Mouse (Mus musculus): ENCODE measurements around the gene Dhcr24. TPM values are rescaled to one million over a fixed set of nuclear protein-coding genes. Genes with fewer than 3 reads are reported as not detected.

Gene Dhcr24
- polyA plus RNA-seq, 1 experiment from 2014 or later = 3.9 TPM

DNA sequence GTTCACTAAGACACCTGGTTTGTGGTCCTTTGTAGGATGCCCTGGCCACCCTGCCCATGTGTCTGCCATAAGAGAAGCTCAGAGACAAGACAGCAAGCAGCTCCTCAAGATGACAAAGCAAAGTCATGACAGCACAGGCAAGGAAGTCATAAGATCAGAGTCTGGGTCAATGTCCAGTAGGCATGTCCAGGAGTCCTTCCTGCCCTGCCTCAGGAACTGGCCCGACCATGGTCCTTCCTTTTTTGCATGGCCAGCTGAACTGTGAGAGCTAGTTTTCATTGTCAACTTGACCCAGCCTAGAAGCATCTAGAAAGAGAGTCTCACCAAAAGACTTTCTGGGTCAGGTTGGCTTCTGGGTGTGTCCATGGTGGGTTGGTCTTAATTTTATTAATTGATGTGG, 47.1 kb downstream of the Dhcr24 start:
- 83% methylated on average over 1 of the region's 1 CpGs for WGBS
- no peak overlapping the region for H3K27ac ChIP-seq (ENCODE audit: poor library complexity, severe bottlenecking)
- H3K27me3 ChIP-seq (replicated peaks) = no peaks in the 10 kb centered on the region; the same call in 1 of the 2 replicates
- 0 out of 2 replicates have a peak, but pooled peaks cover 3% of the 10 kb centered on the region for H3K9me3 ChIP-seq (replicated peaks)
- no peak overlapping the region for H3K9ac ChIP-seq
- 0 out of 2 replicates have a peak, but pooled peaks cover 3% of the 10 kb centered on the region for H3K4me1 ChIP-seq (replicated peaks)
- H3K36me3 ChIP-seq = no peaks in the 10 kb centered on the region
- no peak overlapping the region for H3K4me3 ChIP-seq
- ATAC-seq (ENCODE audit: insufficient number of reproducible peaks, low FRiP score) = no peak
- no peak overlapping the region for H3K4me2 ChIP-seq

DNA sequence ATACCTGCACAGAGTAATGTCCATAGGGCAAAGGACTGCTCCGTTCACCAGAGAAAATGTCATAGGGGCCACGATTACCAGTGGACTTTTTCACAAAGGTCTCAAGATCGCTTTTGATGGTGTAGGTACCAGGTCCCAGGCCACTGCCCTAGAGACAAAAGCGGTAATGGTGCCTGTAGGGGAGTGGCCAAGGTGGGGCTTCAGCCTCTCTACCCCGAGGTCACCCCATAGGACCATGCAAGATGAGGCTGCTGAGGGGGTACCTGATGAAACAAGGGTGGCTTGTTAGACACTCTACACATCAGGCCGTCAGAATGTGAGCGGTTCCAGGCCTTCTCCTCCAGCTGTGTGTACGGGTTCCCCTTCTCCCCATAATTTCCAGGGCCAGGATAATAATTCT, 52.3 kb downstream of the Dhcr24 start:
- peaks cover 11% of the 10 kb centered on the region for H3K4me1 ChIP-seq (replicated peaks)
- H3K36me3 ChIP-seq = no peaks in the 10 kb centered on the region
- H3K4me3 ChIP-seq = no peak overlapping the region
- ATAC-seq (ENCODE audit: insufficient number of reproducible peaks, low FRiP score) = peak; percentile 76
- H3K27me3 ChIP-seq (replicated peaks) = peaks cover 34% of the 10 kb centered on the region
- 0 out of 2 replicates have a peak, but pooled peaks cover 3% of the 10 kb centered on the region for H3K9me3 ChIP-seq (replicated peaks)
- H3K9ac ChIP-seq = no peak overlapping the region
- no peak overlapping the region for H3K27ac ChIP-seq (ENCODE audit: poor library complexity, severe bottlenecking)
- 70% methylated on average over 8 of the region's 8 CpGs for WGBS
- no peak overlapping the region for H3K4me2 ChIP-seq

DNA sequence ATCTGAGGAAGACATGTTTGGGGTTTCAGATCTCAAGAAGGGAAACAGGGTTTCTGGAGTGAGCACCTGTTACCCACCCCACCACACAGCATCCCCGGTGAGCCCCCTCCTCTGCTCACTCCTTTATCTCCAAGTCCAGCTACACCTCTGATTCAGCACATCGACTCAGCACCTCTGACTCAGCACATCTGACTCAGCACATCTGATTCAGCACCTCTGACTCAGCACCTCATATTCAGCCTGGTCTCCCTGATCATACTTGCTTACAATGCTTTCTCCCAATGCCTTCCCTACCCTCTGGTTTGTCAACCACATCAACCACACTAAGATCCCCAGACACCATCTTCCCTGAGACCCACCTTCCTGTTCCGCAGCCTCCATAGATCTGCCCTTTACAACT, 52.7 kb downstream of the Dhcr24 start:
- peak; percentile 85 for ATAC-seq (ENCODE audit: insufficient number of reproducible peaks, low FRiP score)
- peak overlapping the region; percentile 69 for H3K27ac ChIP-seq (ENCODE audit: poor library complexity, severe bottlenecking)
- H3K9ac ChIP-seq = no peak overlapping the region
- 0 out of 2 replicates have a peak, but pooled peaks cover 3% of the 10 kb centered on the region for H3K9me3 ChIP-seq (replicated peaks)
- WGBS = 56% methylated on average over 3 of the region's 3 CpGs
- peaks cover 34% of the 10 kb centered on the region for H3K27me3 ChIP-seq (replicated peaks)
- no peaks in the 10 kb centered on the region for H3K36me3 ChIP-seq
- 0 out of 2 replicates have a peak overlapping the region, but pooled peaks have one; percentile 3 for H3K4me2 ChIP-seq
- H3K4me3 ChIP-seq = no peak overlapping the region
- H3K4me1 ChIP-seq (replicated peaks) = peaks cover 11% of the 10 kb centered on the region

DNA sequence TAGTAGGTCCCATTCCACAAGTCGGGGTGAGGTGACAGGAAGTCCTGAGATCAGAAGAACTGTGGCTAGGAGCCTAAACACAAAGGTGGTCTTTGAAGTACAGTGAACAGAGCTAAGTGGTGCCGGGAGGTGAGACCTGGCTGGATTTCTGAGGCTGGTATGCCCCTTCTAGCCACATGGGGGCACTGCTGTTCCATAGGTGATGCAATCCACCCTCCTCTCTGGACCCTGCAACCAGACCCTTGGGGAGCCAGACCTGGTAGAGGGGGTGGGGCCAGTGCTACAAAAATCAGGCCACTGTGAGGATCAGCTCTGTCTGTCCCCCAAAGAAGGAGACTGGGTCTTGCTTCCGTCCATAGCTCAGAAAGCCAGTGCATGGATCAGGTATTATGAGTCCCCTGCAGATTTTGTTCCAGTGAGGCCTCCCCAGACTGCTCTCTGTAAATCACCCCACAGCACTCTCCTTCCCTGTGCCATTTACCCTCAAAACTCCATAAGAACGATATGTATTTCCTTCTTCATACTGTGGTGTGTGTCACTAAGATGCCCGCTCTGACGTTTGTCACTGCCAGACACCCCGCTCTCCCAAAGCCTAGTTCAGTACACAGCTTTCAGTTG, 53.5 kb downstream of the Dhcr24 start:
- Histone ChIP-seq H3K4me2 (0 out of 2 replicates have a peak overlapping the region, but pooled peaks have one; percentile 3), H3K27ac (ENCODE audit: poor library complexity, severe bottlenecking) (peak overlapping the region; percentile 69), H3K36me3 (no peaks in the 10 kb centered on the region), H3K4me1 (replicated peaks) (peaks cover 11% of the 10 kb centered on the region), H3K9ac (no peak overlapping the region), H3K27me3 (replicated peaks) (peaks cover 37% of the 10 kb centered on the region), H3K9me3 (replicated peaks) (0 out of 2 replicates have a peak, but pooled peaks cover 2% of the 10 kb centered on the region), H3K4me3 (no peak overlapping the region)
- ATAC-seq (ENCODE audit: insufficient number of reproducible peaks, low FRiP score) = peak; percentile 64
- WGBS = 41% methylated on average over 7 of the region's 7 CpGs

DNA sequence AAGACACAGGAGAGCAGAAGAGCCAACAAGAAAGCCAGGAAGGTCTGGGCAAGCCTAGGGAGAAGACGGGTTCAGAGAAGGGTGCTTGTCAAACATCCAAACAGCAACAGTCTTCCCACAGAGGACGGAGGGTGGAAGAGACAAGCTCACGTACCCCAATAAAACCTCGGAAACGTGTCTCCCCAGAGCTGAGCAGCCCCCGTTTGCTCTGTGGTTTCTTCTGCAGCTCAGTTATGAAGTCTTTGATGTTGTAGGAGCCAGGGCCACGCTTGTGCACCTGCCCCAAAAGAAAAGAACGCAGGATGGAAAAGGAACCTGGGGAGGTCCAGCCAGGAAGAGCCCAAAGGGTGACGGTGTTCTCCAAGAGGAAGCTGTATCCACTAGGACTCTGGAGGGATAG, 54.0 kb downstream of the Dhcr24 start:
- H3K27me3 ChIP-seq (replicated peaks) = peaks cover 41% of the 10 kb centered on the region
- no peak overlapping the region for H3K4me2 ChIP-seq
- no peak for ATAC-seq (ENCODE audit: insufficient number of reproducible peaks, low FRiP score)
- H3K9ac ChIP-seq = no peak overlapping the region
- H3K27ac ChIP-seq (ENCODE audit: poor library complexity, severe bottlenecking) = no peak overlapping the region
- H3K9me3 ChIP-seq (replicated peaks) = no peaks in the 10 kb centered on the region
- H3K4me1 ChIP-seq (replicated peaks) = peaks cover 11% of the 10 kb centered on the region
- no peak overlapping the region for H3K4me3 ChIP-seq
- 75% methylated on average over 9 of the region's 9 CpGs for WGBS
- no peaks in the 10 kb centered on the region for H3K36me3 ChIP-seq

DNA sequence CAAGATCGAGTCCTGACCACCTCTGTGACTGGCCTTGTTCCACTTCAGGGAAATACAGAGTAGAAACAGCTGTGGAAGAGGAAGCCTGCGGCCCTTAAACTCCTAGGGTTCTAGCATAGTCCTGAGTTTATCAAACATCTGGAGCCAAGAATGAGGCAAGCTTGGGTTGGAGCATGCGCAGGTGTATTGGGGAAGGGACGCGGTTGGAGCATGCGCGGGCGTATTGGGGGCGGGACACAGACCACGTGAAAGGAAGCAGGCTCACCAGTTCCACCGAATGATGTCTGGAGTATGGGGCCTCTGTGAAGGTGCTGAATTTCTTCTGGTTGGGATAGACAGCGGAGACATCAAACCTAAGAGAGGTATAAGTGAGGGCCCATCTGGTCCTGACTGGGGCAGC, 54.8 kb downstream of the Dhcr24 start:
- H3K27me3 ChIP-seq (replicated peaks) = peaks cover 43% of the 10 kb centered on the region
- no peak for ATAC-seq (ENCODE audit: insufficient number of reproducible peaks, low FRiP score)
- no peaks in the 10 kb centered on the region for H3K9me3 ChIP-seq (replicated peaks)
- no peak overlapping the region for H3K4me2 ChIP-seq
- H3K27ac ChIP-seq (ENCODE audit: poor library complexity, severe bottlenecking) = no peak overlapping the region; the same call in 1 of the 2 replicates
- no peak overlapping the region for H3K9ac ChIP-seq
- WGBS = 74% methylated on average over 12 of the region's 12 CpGs
- no peak overlapping the region for H3K4me3 ChIP-seq
- H3K36me3 ChIP-seq = no peaks in the 10 kb centered on the region
- H3K4me1 ChIP-seq (replicated peaks) = peaks cover 11% of the 10 kb centered on the region

DNA sequence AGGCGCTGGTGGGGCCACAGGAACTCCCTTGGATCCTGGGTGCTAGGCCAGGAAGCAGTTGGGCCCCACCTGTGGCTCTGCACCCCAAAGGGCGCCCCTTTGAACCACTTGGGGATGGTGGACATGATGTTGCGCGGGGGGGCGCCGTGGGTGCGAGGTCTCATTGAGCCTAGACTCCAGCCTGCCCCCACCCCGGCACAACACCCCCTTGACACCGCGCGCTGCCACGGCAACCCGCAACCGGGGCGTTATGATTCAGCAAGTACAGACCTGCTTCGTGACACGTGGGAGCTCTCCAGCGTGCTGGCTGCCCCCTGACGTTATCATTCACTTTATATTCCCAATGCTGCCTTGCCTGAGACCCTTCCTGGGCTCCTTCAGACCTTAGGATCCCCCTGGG, 56.2 kb downstream of the Dhcr24 start, which contains the start of gene Lexm:
Gene Lexm, minus strand, starts transcription at position 186 of the 400 bp plus-strand sequence.
- ATAC-seq (ENCODE audit: insufficient number of reproducible peaks, low FRiP score) = peak; percentile 55
- H3K27ac ChIP-seq (ENCODE audit: poor library complexity, severe bottlenecking) = no peak within 1 kb of the TSS
- H3K9me3 ChIP-seq (replicated peaks) = no peaks in the 10 kb centered on the region
- peaks cover 56% of the 10 kb centered on the region for H3K27me3 ChIP-seq (replicated peaks)
- H3K36me3 ChIP-seq = no peaks in the 10 kb centered on the region
- peaks cover 11% of the 10 kb centered on the region for H3K4me1 ChIP-seq (replicated peaks)
- H3K4me2 ChIP-seq = peak within 1 kb of the TSS; percentile 58
- H3K4me3 ChIP-seq = no peak within 1 kb of the TSS
- under 1% methylated on average over 19 of the region's 19 CpGs for WGBS
- no peak within 1 kb of the TSS for H3K9ac ChIP-seq

DNA sequence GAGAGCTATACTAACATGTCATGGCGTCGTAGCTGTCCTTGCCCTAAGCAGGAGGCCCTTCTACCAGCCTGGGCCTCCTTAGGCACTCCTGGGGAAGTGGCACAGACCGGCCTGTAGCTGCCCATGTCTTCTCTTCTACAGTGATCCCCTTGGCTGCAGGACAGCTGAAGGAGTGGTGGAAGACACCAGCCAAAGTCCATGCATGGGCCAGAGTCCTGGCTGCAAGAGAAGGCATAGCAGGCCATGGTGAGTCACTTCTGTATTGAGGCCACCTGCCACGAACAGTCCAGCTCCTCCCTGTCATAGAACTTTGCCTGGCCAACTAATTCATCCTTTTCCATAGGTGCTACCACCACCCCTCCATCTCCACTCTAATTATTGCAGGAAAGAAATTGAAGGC, 58.1 kb downstream of the Dhcr24 start:
- Histone ChIP-seq H3K4me3 (no peak overlapping the region), H3K27ac (ENCODE audit: poor library complexity, severe bottlenecking) (no peak overlapping the region), H3K9ac (no peak overlapping the region), H3K36me3 (no peaks in the 10 kb centered on the region), H3K9me3 (replicated peaks) (no peaks in the 10 kb centered on the region), H3K4me2 (no peak overlapping the region), H3K4me1 (replicated peaks) (peaks cover 11% of the 10 kb centered on the region), H3K27me3 (replicated peaks) (peaks cover 72% of the 10 kb centered on the region)
- ATAC-seq (ENCODE audit: insufficient number of reproducible peaks, low FRiP score) = no peak
- 83% methylated on average over 4 of the region's 4 CpGs for WGBS

DNA sequence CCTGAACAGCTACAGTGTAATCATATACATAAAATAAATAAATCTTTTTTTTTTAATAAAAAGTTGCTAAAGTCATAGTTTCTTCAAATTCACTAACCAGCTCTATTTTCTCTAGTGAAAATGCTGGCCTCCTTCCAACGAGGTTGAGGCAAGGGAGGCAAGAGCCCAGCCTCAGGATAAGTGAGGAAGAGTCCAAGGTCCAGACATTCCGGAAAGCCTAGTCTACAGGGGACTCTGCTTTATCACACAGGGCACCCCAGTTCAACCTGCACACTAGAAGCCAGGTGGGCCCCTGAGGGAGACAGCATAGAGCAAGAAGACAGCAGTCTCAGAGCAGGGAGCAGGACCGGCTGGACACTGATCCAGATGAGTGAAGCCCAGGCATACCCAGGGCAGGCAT, 60.6 kb downstream of the Dhcr24 start:
- Histone ChIP-seq H3K36me3 (no peaks in the 10 kb centered on the region), H3K4me1 (replicated peaks) (peaks cover 11% of the 10 kb centered on the region), H3K27me3 (replicated peaks) (peaks cover 80% of the 10 kb centered on the region), H3K9me3 (replicated peaks) (no peaks in the 10 kb centered on the region), H3K9ac (no peak overlapping the region), H3K4me3 (no peak overlapping the region), H3K4me2 (no peak overlapping the region), H3K27ac (ENCODE audit: poor library complexity, severe bottlenecking) (no peak overlapping the region)
- WGBS = 60% methylated on average over 3 of the region's 3 CpGs
- ATAC-seq (ENCODE audit: insufficient number of reproducible peaks, low FRiP score) = no peak

- ATAC-seq (ENCODE audit: insufficient number of reproducible peaks, low FRiP score) = no peak
- H3K27me3 ChIP-seq (replicated peaks) = peaks cover 83% of the 10 kb centered on the region
- no peak within 1 kb of the TSS for H3K27ac ChIP-seq (ENCODE audit: poor library complexity, severe bottlenecking)
- H3K4me3 ChIP-seq = no peak within 1 kb of the TSS
- H3K4me2 ChIP-seq = no peak within 1 kb of the TSS
- H3K36me3 ChIP-seq = no peaks in the 10 kb centered on the region
- 20% methylated on average over 16 of the region's 16 CpGs for WGBS
- no peak within 1 kb of the TSS for H3K9ac ChIP-seq
- no peaks in the 10 kb centered on the region for H3K9me3 ChIP-seq (replicated peaks)
- peaks cover 7% of the 10 kb centered on the region for H3K4me1 ChIP-seq (replicated peaks)
These were observed 61.2 kb downstream of the Dhcr24 start, which contains the start of gene Ttc22 for GRCm38 (mm10) chr4:106622030-106622493. Gene Ttc22, plus strand, starts transcription at chr4:106622432.

- Histone ChIP-seq H3K4me3 (no peak overlapping the region), H3K36me3 (no peaks in the 10 kb centered on the region), H3K4me1 (replicated peaks) (0 out of 2 replicates have a peak, but pooled peaks cover under 1% of the 10 kb centered on the region), H3K4me2 (no peak overlapping the region), H3K27me3 (replicated peaks) (peaks cover 83% of the 10 kb centered on the region), H3K9me3 (replicated peaks) (no peaks in the 10 kb centered on the region), H3K27ac (ENCODE audit: poor library complexity, severe bottlenecking) (no peak overlapping the region), H3K9ac (no peak overlapping the region)
- 28% methylated on average over 28 of the region's 28 CpGs for WGBS
- no peak for ATAC-seq (ENCODE audit: insufficient number of reproducible peaks, low FRiP score)
These were observed 61.9 kb downstream of the Dhcr24 start for GRCm38 (mm10) chr4:106622712-106623111.
